Mouse (Mus musculus): ENCODE results near the gene Omp.
"Not testable (repeated sequence)": the region's sequence is repeated elsewhere in the genome, so short reads cannot be mapped to it uniquely, and the experiment has no call there.

Omp gene

GRCm38 (mm10) chr7:98145402-98145801, at the start of gene Omp:
TSS of gene Omp (minus strand) at chr7:98145502.
- no peak for DNase-seq (ENCODE audit: low spot score)

GRCm38 (mm10) chr7:98194026-98194792, 48.9 kb upstream of the Omp start:
- DNase-seq (ENCODE audit: low spot score): no peak

GRCm38 (mm10) chr7:98193515-98194025, 48.3 kb upstream of the Omp start:
- no peak for DNase-seq (ENCODE audit: low spot score)

GRCm38 (mm10) chr7:98191571-98192250, 46.4 kb upstream of the Omp start:
- no peak for DNase-seq (ENCODE audit: low spot score)

GRCm38 (mm10) chr7:98190578-98190977, 45.3 kb upstream of the Omp start:
- no peak for DNase-seq (ENCODE audit: low spot score)

GRCm38 (mm10) chr7:98189745-98190144, 44.4 kb upstream of the Omp start:
- no peak for DNase-seq (ENCODE audit: low spot score)

GRCm38 (mm10) chr7:98188680-98189079, 43.4 kb upstream of the Omp start:
- no peak for DNase-seq (ENCODE audit: low spot score)

GRCm38 (mm10) chr7:98188238-98188637, 42.9 kb upstream of the Omp start:
- DNase-seq (ENCODE audit: low spot score): no peak

GRCm38 (mm10) chr7:98187332-98187731, 42.0 kb upstream of the Omp start:
- not testable (repeated sequence) for DNase-seq (ENCODE audit: low spot score)

- peak; percentile 51 for DNase-seq (ENCODE audit: low spot score)
Measured at GRCm38 (mm10) chr7:98186637-98187036, 41.3 kb upstream of the Omp start.

- no peak for DNase-seq (ENCODE audit: low spot score)
Measured at GRCm38 (mm10) chr7:98185326-98185725, 40.0 kb upstream of the Omp start.

- DNase-seq (ENCODE audit: low spot score): no peak
Measured at GRCm38 (mm10) chr7:98178560-98179231, 33.4 kb upstream of the Omp start.

- peak; percentile 32 for DNase-seq (ENCODE audit: low spot score)
Measured at GRCm38 (mm10) chr7:98177929-98178559, 32.7 kb upstream of the Omp start, which contains the start of gene Capn5. TSS of gene Capn5 (minus strand) at chr7:98178274.

- DNase-seq (ENCODE audit: low spot score): no peak
Measured at GRCm38 (mm10) chr7:98177566-98177928, 32.2 kb upstream of the Omp start.

GRCm38 (mm10) chr7:98177071-98177485, 31.8 kb upstream of the Omp start:
- DNase-seq (ENCODE audit: low spot score): no peak

GRCm38 (mm10) chr7:98176322-98177070, 31.2 kb upstream of the Omp start:
- DNase-seq (ENCODE audit: low spot score): no peak

- DNase-seq (ENCODE audit: low spot score): no peak
Measured at GRCm38 (mm10) chr7:98174883-98175755, 29.8 kb upstream of the Omp start.

- DNase-seq (ENCODE audit: low spot score): no peak
Measured at GRCm38 (mm10) chr7:98173408-98173807, 28.1 kb upstream of the Omp start.

- no peak for DNase-seq (ENCODE audit: low spot score)
Measured at GRCm38 (mm10) chr7:98172661-98173060, 27.4 kb upstream of the Omp start.
